Mouse (Mus musculus) left cerebral cortex, postnatal 25 days (tissue): Measurements from ENCODE around the gene Grn. TPM values are rescaled to one million over a fixed set of nuclear protein-coding genes. Genes with fewer than 3 reads are reported as not detected.

Experiments used
- DNase-seq, 2 experiments: peaks; one replicate each; pipeline ENCODE4 v3.0.0; 2022; ENCODE audit warnings: low spot score in 2 of 2, mixed read lengths in 1 of 2
- intact Hi-C: fragments of 180-260 bp; cut with DNase I; formaldehyde crosslinking; loops from one replicate; pipeline ENCODE4 v1.15.1; 2025
- total RNA-seq, 2 experiments: library from RNA; stranded (reverse); gene quantifications; 2 replicates each; pipeline ENCODE4 v1.2.3; 2021

Gene Grn
- total RNA-seq, 2 experiments from 2014 or later: 58.3 to 71.3 TPM

DNA sequence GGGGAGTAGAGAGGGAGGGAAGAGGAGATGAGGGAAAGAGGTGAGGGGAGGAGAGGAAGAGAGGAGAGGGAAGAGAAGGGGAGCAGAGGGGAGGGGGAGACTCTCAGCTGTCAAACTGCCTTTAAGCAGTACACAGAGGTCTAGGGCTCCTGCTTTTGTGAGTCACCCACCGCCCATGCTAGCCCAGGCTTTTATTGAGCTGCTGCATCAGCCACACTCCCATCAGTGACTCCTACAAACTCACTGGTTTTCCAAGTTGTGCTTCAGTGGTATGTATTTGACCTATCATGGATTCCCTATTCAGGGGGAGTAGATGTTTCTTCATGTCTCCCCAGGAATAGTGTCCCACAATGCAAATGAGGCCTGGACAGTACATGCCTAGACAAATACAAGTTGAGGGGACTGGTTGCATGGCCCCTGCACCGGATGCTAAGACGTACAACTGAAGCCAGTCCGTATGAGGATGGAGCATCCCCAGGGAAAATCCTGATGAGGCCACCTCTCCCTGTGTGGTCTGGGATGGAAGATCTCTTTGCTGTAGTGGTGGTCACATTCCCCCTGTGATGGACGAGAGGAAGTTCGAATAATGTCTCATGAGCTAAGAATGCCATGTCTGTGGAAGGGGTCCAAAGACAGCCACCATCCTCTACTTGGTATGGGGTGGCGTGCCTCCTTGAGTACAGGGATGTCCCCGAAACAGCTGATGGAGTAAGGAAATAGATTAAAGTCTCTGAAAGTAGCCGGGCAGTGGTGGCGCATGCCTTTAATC, 14.9 kb upstream of the Grn start:
- intact Hi-C loops: no loop called here
- no peak for DNase-seq

DNA sequence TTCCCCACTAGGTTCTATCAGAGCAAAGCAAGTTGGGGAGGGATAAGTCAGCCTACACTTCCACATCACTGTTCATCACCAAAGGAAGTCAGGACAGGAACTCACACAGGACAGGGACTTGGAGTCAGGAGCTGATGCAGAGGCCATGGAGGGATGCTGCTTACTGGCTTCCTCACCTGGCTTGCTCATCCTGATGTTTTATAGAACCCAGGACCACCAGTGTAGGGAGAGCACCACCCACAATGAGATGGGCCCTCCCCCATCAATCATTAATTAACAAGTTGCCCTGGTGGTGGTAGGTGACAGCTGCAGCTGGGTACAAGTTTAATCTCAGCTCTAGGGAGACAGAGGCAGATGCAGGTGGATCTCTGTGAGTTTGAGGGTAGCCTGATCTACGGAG, 13.0 kb upstream of the Grn start:
- intact Hi-C loops: no loop called here
- DNase-seq: no peak

DNA sequence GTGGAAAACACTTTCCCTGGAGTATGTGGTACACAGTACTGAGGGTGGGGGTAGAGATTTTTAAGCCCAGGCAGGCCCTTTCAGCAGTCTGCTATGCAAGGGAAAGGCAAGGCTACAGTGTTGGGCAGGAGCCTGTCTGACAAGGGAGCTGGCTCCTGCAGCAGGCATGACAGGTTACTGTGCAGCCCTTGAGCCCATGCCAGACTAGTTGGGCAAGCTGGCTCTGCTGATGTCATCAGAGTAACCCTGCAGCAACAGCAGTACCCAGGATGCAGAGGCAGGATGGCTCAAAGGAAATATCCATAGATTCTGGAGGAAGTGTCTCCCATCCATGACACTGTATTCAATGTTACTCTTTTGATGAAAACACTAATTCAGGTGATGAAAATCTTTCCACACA, 11.2 kb upstream of the Grn start:
- DNase-seq: no peak
- intact Hi-C loops: no loop called here

DNA sequence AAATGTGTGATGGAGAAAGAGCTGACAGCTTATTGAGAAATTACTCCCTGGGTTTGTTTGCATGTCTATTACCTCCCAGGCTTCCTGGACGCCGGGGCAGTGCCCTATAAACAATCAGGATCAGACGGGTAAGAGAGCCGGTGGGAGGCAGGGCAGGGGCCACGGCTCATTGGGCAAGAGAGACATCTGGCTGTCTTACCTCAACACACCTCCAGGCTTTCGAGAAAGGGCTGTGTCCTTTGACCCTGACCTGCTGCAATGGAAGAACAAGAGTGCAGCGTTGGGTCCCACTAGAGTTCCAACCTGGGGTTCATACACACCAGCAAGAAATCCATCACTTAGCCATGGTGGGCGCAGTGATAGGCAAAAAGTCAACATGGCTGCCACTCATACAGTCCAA, 8.6 kb upstream of the Grn start:
- DNase-seq: no peak
- intact Hi-C loops: no loop called here

- intact Hi-C loops: no loop called here
- DNase-seq: no peak
Observed at GRCm38 (mm10) chr11:102424666-102425065, 5.4 kb upstream of the Grn start.

DNA sequence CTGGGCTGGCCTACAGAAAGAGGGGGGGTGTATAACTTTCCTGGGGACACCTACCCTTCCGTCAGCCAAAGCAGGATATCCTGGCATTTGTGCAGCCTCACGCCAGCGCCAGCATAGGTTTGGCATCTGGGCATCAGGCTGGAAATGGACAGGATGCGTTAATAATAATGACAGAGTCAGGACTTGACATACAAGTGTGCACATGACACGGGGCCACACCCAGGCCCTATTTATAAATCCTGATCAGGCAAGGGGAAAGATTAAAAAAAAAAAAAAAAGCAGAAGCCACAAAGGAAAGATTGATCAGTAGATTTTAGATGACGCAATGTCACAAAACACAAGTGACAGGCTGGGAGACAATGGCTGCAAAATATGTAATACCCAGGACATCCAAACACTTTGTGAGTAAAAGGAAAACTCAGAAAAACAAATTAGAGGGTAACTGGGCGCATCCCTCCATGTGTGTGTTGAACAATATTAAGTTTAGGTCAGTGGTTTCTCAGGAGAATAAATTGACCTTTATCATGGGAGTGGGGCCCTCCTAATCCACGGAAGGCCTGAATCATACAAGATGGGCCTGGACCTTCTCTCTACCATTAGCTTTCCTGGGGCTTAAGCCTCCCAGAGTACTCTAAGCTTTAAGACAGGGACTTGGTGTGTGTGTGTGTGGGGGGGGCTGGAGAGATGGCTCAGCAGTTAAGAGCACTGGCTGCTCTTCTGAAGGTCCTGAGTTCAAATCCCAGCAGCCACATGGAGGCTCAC, 4.4 kb upstream of the Grn start:
- intact Hi-C loops: no loop called here
- DNase-seq: no peak

- intact Hi-C loops: no loop called here
- DNase-seq: no peak
Observed at GRCm38 (mm10) chr11:102428981-102429540, 1.1 kb upstream of the Grn start.

DNA sequence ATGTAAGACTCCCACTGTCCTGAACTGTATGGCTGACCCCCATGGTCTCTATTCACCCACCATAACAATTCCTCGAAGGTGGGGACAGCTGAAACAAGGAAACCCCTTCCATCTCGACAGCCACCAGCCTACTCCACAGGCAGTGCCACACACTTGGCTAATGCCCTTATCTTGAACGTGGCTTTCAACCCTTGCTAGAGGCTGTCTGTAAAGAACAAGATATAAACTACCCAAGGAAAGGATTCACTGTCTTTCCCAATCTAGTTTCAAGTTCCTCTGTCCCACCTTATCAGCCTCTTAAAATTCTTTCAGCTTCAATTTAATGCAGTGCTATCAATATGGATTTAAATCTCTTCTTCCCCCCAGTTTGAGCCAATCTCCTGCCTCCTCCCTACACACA, 564 bp upstream of the Grn start:
- no peak for DNase-seq
- intact Hi-C loops: no loop called here

GRCm38 (mm10) chr11:102431018-102431645, 1.0 kb downstream of the Grn start:
- DNase-seq: peak; percentile 77 to 87
- intact Hi-C loops: loop anchor here (2.0 kb wide), 1 partner anchor 20 kb away; no protein-coding TSS in a partner anchor

- intact Hi-C loops: loop anchor here (2.0 kb wide), 1 partner anchor 21 kb away; no protein-coding TSS in a partner anchor
- no peak for DNase-seq
Observed at GRCm38 (mm10) chr11:102431728-102432114, 1.6 kb downstream of the Grn start.

- intact Hi-C loops: no loop called here
- no peak for DNase-seq
Observed at GRCm38 (mm10) chr11:102432115-102432843, 2.2 kb downstream of the Grn start.

DNA sequence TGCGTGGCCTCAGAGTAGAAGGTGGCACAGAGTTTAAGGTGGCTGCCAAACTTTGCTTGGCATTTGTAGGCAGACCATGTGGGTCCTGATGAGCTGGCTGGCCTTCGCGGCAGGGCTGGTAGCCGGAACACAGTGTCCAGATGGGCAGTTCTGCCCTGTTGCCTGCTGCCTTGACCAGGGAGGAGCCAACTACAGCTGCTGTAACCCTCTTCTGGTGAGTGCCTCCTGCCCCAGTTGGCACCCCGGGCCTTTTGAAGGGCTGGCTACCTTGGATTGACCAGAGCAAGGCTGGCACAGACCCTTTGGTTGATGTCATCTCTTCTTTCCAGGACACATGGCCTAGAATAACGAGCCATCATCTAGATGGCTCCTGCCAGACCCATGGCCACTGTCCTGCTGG, 2.8 kb downstream of the Grn start:
- peak in 1 of 2 experiments; percentile 28 for DNase-seq
- intact Hi-C loops: no loop called here

DNA sequence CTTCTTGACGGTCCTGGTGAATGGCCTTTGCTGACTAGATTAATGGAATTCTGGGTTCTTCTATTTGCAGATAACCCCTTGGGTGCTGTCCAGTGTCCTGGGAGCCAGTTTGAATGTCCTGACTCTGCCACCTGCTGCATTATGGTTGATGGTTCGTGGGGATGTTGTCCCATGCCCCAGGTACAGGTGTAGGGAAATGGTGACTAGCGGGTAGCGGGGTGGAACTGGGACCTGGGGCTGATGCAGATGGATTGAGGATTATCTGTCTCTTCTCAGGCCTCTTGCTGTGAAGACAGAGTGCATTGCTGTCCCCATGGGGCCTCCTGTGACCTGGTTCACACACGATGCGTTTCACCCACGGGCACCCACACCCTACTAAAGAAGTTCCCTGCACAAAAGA, 3.8 kb downstream of the Grn start:
- intact Hi-C loops: loop anchor here (1.0 kb wide), 1 partner anchor 125 kb away; no protein-coding TSS in a partner anchor
- DNase-seq: no peak

GRCm38 (mm10) chr11:102434406-102434805, 4.3 kb downstream of the Grn start:
- intact Hi-C loops: loop anchor here (1.0 kb wide), 1 partner anchor 125 kb away; no protein-coding TSS in a partner anchor
- peak; percentile 88 to 94 for DNase-seq

DNA sequence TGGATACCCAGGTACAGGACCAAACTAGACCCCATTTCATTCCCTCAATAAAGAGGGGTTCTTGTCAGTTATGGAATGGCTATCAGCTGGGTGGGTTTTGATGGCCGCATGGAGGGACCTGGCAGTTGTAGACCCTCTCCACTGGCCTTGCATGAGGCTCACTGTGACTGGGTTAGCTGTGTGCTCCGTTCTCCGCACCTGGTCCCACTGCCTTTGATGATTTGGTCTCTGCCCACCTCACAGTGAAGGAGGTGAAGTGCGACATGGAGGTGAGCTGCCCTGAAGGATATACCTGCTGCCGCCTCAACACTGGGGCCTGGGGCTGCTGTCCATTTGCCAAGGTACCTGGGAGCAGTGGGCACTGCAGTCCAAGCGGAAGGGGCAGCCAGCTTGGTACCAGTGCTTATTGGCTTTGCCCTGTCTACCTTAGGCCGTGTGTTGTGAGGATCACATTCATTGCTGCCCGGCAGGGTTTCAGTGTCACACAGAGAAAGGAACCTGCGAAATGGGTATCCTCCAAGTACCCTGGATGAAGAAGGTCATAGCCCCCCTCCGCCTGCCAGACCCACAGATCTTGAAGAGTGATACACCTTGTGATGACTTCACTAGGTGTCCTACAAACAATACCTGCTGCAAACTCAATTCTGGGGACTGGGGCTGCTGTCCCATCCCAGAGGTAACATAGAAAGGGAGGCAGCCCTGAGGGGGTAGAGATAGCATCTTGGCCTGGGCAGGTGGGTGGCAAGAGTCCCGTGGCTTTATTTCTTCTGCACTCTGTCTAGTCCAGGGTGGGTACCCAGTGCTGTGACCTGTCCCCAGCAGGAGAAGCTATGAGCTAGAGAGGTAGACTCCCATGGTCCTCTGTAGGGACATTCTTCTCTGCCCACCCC, 4.9 kb downstream of the Grn start:
- intact Hi-C loops: loop anchor here (1.0 to 5.0 kb wide), 2 partner anchors 38 to 126 kb away; no protein-coding TSS in a partner anchor
- no peak for DNase-seq

GRCm38 (mm10) chr11:102435754-102436470, 5.8 kb downstream of the Grn start:
- no peak for DNase-seq
- intact Hi-C loops: loop anchor here (5.0 kb wide), 1 partner anchor 39 kb away; no protein-coding TSS in a partner anchor

GRCm38 (mm10) chr11:102436471-102436790, 6.3 kb downstream of the Grn start:
- intact Hi-C loops: loop anchor here (5.0 kb wide), 1 partner anchor 39 kb away; no protein-coding TSS in a partner anchor
- DNase-seq: peak in 1 of 2 experiments; percentile 24
